Mouse (Mus musculus): Measurements from ENCODE around the gene Stoml2.
A peak's percentile ranks its signal among the peaks of the same experiment; 100 is the strongest.

- TF ChIP-seq ZNF384 (IDR thresholded peaks at IDR 0.05; ENCODE audit: low read depth, low read length) (peak; percentile 100), ZC3H11A (IDR thresholded peaks at IDR 0.05; ENCODE audit: borderline replicate concordance, low read depth, low read length) (no peak), MAFK (IDR thresholded peaks at IDR 0.05; ENCODE audit: insufficient read depth, low read depth, low read length) (no peak), HCFC1 (IDR thresholded peaks at IDR 0.05; ENCODE audit: borderline replicate concordance, insufficient read depth, low read length) (peak; percentile 60; the same call in 1 of the 2 replicates)
Measured at GRCm38 (mm10) chr4:43005765-43006164, 25.7 kb downstream of the Stoml2 start.
